Mouse (Mus musculus) heart, adult 9 months (tissue): ENCODE measurements around the gene Unk.
"Not testable (repeated sequence)": the region's sequence is repeated elsewhere in the genome, so short reads cannot be mapped to it uniquely, and the experiment has no call there.

ENCODE experiments used
- DNase-seq, 2 experiments: peaks; one replicate each; pipeline ENCODE4 v3.0.0; 2022; ENCODE audit warnings: low spot score in 2 of 2

Unk gene

DNA sequence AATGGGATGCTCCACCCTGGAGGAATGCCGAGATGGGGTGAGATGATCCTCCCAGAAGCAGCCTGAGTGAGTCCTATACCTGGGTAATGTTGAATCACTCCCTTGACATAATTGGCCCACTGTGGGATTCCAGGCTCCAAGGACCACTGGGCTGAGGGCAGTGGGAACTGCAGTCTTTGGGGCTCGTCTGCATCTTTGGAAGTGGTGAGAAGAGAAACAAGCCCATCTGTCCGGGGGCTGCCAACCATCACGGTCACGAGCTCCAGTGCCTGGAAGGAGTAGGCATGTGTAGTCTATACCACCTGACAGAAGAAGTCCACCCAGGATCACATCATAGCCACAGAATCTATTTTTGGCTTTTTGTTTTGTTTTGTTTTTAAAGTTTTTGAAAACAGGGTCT lies 19.2 kb upstream of the Unk start:
- no peak for DNase-seq

DNA sequence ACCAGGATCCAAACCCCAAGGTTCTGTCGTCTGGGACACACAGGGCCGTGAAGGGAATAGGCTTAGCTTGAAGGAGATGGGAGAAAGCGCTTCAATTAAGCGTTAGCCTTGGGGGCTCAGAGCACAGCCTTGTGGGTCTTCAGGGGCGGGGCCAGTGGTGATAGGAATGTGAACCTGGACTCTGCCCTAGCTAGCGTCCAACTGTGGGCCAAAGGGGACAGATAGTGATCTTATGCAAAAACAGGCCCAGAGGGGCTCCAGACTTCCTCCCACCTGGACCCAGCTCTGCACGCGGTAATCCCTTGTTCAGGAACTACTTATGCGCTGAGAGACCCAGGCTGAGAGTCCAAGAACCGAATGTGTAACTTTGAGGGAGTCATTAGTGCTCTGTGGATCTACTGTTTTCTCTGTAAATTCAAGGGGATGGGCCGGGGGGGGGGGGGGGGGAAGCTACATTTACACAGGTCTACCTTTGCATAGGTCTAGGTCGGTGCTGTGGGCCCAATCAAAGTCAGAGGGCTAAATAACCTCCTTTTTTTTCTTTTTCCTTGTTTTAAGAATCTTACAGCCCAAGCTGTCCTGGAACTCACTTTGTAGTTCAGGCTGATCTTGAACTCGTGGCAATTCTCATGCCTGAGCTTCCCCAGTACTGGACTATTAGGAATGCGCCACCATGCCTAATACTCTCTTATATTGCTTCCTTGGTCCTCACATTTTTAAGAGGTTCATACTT lies 18.4 kb upstream of the Unk start:
- no peak for DNase-seq

DNA sequence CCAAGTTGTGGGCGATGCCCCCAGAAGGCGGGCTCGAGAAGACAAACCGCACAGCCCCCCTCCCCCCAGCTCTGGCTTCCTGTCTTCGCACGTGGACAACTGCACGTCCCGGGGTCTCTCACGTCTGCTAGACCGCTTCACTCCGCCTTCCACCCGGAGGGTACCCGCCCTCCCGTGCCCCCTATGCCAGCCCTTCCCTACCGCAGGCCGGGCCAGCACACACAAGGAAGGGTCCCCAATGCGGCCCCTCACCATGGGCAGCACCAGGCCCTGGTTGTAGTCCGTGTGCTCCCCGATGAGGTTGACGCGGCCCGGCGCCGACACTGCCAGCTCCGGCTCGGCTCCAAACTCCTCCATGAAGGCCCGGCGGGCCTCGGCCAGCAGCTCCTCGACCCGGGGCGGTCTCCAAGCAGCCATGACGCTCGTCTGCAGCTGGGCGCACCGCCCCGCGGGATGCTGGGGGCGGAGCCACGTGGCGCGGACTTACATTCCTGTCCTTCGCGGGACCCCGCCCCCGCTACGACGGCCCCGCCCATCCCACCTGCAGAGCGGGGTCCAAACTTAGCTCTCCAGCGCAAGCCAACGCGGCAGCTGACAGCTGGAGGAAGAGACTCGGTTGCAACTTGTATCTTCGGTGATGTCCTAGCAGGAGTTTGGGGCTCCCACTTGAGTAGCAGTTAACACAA lies 17.7 kb upstream of the Unk start, which contains the start of gene Galk1:
TSS of gene Galk1 (minus strand) at position 458 of the 686 bp plus-strand sequence.
- peak; percentile 87 to 89 for DNase-seq

DNA sequence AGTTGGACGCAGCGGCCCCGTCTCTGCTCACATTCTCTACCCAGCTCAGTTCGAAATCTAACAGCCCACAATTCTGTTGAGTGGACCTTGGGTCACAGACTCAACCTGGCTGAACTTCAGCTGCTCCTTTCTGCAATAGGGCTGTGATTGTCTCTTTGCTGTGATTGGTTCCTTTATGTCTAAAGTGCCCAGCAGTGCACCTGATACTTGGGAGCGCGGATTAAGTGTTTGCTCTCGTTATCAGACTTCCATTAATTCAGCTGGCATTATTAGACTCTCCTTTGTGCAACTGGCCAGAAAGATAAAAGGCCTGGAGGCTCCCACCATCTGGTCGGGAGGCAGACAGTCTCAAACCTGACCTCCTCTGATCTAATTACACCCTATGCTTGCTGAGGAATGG lies 15.3 kb upstream of the Unk start:
- no peak for DNase-seq

DNA sequence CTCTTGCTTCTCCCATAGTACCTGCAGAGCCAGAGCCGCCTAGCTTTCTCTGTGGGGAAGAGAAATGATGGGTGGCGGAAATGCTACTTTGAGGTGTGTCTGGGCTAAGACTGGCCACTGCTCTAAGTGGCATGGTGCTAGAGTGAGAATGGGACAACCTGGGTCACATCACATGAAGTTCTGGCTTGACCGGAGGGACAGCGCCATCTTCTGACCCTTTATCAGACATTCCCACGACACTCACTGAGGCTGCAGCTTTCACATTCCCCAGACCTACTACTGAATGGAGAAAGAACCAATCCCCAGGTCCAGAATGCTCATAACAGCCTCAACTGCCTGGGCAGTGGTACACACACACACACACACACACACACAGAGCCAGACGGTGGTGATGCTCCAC lies 12.0 kb upstream of the Unk start:
- no peak for DNase-seq

DNA sequence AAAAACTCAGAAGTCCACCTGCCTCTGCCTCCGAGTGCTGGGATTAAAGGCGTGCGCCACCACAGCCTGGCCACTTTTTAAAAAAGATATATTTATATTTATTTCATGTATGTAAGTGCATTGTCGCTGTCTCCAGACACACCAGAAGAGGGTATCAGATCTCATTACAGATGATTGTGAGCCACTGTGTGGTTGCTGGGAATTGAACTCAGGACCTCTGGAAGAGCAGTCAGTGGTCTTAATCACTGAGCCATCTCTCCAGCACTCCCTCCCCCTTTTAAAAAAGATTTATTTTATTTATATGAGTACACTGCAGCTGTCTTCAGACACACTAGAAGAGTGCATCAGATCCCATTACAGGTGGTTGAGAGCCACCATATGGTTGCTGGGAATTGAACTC lies 11.3 kb upstream of the Unk start:
- DNase-seq, result not testable (repeated sequence)

DNA sequence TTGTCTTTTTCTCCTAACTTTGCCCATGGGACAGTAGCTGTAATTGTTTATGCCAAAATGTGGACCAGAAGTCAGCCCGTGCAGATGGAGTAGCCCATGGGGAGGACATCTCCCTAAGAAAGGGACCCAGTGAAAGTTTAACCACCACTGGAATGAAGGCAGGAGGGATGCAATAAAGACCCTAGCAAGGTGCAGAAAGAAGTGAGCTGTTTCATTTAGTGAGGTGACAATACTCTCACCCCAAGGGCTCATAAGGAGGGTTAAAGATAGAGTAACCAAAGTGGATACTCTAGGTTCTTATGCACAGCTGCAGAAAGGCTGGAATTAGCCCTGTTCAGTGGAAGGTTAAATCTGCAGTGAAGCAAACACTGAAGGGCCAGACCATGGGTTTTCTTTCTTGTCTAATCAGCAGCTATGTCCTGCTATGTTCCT lies 10.7 kb upstream of the Unk start:
- no peak for DNase-seq

DNA sequence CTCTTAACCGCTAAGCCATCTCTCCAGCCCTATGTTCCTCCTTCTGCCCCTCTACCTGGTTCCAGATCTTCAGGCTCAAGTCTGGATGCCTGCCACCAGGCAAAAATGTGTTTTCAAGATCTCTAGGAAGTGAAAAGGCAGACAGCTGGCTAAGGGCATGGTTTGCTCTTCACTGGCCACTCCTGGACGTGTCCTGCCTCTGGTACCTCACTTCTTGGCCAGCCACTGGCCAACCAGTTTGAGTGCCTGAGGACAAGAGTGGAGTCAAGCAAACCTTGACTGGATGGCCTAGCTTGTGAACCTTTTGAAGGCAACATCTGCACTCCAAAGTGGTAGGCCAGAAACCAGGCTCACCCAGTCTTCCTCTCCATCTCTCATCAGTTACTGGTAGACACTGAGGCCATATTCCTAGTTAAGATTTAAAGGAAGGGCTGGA lies 10.1 kb upstream of the Unk start:
- DNase-seq, result no peak

DNA sequence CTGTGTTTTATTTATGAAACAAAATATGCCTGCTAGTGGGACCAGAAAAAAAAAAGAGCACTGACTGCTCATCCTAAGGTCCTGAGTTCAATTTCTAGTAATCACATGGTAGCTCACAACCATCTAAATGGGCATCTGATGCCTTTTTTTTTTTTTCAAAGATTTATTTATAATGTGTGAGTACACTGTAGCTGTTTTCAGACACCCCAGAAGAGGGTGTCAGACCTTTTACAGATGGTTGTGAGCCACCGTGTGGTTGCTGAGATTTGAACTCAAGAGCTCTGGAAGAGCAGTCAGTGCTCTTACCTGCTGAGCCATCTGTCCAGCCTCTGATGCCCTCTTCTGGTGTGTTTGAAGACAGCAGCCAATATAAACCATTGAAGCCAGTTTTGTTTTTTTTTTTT lies 9.6 kb upstream of the Unk start:
- DNase-seq, result no peak

GRCm38 (mm10) chr11:116021328-116022220 lies 8.5 kb upstream of the Unk start:
- DNase-seq, result no peak

DNA sequence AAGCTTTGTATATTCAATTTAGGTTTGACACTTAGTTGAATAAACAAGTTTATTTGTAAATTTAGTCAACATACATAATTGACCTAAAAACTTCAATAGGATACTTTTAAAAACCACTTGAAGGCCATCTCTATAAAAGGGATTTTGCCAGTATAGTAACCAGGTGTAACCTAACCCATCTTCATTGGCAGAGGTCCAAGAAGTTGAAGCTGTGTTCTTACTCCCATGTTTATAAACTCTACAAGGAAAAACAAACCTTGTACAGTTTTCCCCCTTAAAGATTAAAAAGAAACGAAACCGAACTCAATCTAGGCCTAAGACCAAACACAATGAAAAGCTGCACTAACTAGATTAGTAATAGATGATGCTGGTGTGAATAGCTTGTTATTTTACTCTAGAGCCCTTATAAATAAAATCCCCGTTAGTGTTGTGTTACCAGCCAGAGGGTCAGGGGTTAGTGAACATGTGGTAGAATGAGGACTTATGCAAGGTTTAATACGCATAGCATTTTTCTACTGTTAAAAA lies 7.8 kb upstream of the Unk start:
- DNase-seq, result no peak

GRCm38 (mm10) chr11:116023074-116023770 lies 6.9 kb upstream of the Unk start:
- DNase-seq, result not testable (repeated sequence)

GRCm38 (mm10) chr11:116023771-116024355 lies 6.3 kb upstream of the Unk start:
- DNase-seq, result peak in 1 of 2 experiments; percentile 86

DNA sequence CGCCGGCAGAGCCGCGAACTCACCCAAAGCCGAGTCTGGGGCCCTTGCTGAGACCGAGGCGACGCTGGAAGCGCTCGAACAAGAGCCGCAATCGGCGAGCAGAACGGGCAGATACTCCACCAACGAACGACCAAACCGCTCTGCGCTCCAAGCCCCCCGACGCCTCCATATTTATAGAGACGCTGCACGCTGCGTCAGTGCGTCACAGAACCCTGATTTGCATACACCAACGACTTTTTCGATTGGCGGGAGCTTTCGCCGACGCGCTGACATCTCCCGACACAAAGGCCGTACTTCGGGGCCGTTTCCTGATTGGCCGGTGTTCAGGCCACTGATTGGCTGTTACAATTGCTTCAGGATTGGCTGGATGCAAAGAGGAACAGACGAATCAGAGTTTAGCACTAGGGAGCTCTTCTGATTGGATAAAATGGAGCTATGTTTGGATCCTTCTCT lies 5.7 kb upstream of the Unk start:
- DNase-seq, result peak; percentile 98 to 100

DNA sequence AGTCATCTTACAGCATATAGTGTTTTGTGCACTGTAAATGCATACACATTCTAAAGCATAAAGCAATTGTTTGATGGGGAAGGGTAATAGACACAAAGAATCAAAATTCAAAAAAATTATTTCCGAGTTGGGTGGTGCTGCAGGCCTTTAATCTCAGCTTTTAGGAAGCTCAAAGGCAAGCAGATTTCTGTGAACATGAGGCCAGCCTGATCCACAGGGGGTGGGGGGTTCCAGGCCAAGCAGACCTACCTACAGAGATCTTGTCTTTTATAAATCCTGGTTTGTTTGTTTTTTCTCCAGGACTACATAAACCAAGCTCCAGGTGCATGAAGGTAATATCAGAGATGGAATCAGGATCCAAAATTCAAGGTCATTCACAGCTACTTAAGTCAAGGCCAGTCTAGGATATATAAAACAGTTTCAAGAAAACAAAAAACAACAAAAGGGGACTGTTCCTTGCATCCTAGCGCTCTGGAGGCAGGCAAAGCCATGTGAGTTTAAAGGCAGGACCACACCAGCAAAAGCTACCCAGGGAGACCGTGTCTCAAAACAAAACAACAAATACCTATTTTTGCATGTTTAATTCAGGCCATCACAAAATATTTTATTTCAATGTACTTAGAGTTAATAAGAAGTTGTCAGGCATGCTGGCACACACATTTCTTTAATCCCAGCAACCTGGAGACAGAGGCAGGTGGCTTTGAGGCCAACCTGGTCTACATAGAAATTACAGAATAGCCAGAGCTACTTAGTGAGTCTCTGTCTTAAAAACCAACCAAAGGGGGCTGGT lies 4.9 kb upstream of the Unk start:
- DNase-seq, result no peak

DNA sequence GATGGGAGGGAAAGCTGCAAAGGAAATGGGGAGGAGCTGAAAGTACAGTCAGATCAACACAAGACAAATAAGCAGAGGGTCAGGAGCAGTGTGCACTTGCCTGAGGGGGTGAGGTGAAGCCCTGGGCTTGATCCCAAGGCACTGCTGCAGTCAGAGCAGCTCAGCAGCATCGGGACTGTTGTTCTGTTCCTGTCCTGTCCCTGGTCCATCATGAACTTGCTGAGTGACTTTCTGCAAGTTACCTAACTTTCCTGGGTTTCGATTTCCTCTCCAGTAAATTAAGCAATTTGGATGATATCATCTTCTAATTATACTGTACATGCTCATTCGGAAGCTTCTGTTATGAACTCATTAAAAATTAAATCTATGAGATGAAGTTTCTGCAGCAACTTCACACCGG lies 2.4 kb upstream of the Unk start, which contains the start of gene H3f3b:
TSS of gene H3f3b (minus strand) at position 207 of the 400 bp plus-strand sequence.
- DNase-seq, result no peak

DNA sequence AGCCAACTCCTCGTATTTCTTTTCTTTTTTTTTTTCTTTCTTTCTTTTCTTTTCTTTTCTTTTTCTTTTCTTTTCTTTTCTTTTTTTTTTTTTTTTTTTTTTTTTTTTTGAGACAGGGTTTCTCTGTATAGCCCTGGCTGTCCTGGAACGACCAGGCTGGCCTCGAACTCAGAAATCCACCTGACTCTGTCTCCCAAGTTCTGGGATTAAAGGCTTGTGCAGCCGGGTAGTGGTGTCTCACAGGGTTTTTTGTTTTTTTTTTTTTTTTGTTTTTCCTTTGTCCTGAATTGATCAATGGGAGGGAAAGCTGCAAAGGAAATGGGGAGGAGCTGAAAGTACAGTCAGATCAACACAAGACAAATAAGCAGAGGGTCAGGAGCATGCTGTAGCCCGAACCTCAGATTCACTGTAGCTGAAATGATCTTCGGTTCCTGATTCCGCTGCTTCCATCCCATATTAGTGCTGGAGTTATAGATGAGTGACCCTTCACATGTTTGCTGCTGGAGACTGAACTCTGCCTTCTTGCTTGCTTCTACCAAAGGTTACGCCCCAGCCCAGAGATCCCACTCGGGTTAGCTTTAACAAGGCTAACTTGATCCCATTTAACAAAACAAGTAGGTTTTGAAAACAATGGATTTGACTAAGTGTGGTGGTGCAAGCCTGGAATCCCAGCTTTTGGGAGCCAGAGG lies 1.8 kb upstream of the Unk start:
- DNase-seq, result no peak

- DNase-seq, result no peak
Observed at GRCm38 (mm10) chr11:116029086-116029865, 846 bp upstream of the Unk start.
